ENCODE assay signal across 10 mouse cellular contexts in the genomic region with DNA sequence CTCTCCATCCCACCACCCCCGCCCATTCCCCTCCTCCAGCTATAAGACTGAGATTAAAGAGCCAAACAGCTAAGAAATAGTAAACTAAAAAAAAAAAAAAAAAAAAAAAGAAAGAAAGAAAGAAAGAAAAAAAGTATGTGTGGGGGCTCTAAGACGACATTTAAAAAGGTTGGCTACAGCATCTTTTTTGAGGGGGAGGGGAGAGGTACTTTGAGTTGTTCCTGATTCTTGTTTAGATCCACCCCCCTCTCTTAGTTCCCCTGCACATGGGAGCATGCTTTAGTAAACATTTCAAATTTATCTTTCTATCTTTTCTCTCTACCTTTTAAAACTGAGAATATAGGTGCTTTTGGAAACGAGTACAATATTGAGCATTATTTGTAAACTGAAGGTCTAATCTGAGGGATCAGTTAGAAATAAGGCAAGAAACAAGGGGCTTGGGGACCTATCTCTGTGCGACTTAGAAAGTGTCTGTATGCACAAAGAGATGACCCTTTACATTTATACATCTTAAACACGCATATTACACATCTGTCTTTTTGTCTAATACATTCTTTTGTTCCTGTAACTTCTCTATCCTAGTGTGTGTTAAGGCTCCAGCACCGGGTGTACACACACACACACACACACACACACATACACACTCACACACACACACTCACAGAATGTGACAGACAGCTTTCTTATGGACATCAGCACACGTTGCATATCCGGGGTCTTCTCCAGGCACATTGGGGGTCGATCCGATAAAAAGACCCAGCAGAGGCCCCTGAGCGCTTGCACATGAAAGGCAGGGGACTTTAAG. TPM values are rescaled to one million over a fixed set of nuclear protein-coding genes. Genes with fewer than 3 reads are reported as not detected.
DNase-seq lines count a peak whose midpoint lies in the region; ATAC-seq and TF ChIP-seq lines count a peak whose summit lies in the region.
"Had no signal": no experiment of that assay in that cellular context is flagged by ENCODE, and none has a peak within 500 bp of the region (broad histone marks: within the 10 kb centered on the region; RNA-seq: fewer than 3 reads in every experiment).

No protein-coding gene starts in this region.

- in situ Hi-C loops in CH12.LX (cut with MboI; ENCODE audit: low pct_ligation_motif_present, low pct_unique_long_range_greater_than_20kb, low sequenced_read_pairs) = no loop called here

- dilution Hi-C loops in CH12.LX (cut with MboI; ENCODE audit: extremely low pct_ligation_motif_present, extremely low pct_unique_long_range_greater_than_20kb, low sequenced_read_pairs) = no loop called here

- H3K4me2 ChIP-seq in CH12.LX (ENCODE audit: insufficient read depth, low read depth, poor library complexity, severe bottlenecking) = peak overlapping the region; percentile 95; the same call in 1 of the 2 replicates
- H3K4me2 ChIP-seq in liver, embryonic 16.5 days (ENCODE audit: low read depth, low read length) = peak overlapping the region; percentile 22; the same call in 1 of the 2 replicates

- no peak for TF ChIP-seq EP300 in CH12.LX (IDR thresholded peaks at IDR 0.05; ENCODE audit: low read length)

- H3K27ac ChIP-seq in CH12.LX (ENCODE audit: insufficient read depth, low read depth) = 0 out of 2 replicates have a peak overlapping the region, but pooled peaks have one; percentile 79
- peak overlapping the region; percentile 100 for H3K27ac ChIP-seq in hindbrain, embryonic 10.5 days
- no peak overlapping the region for H3K27ac ChIP-seq in liver, embryonic 16.5 days (ENCODE audit: low read length)
- H3K27ac ChIP-seq in thymus, adult 2 months (ENCODE audit: control insufficient read depth, insufficient read depth, low read length) = no peak overlapping the region

- H3K9ac ChIP-seq in CH12.LX (ENCODE audit: insufficient read depth, low read depth) = peak overlapping the region; percentile 49
- no peak overlapping the region for H3K9ac ChIP-seq in liver, embryonic 16.5 days (ENCODE audit: low read depth, low read length)

- TF ChIP-seq POLR2A in CH12.LX (IDR thresholded peaks at IDR 0.05; ENCODE audit: low read depth, low read length) = no peak
- TF ChIP-seq POLR2A in brain, embryonic 14.5 days (IDR thresholded peaks at IDR 0.05; ENCODE audit: borderline replicate concordance, extremely low read depth, insufficient read depth, insufficient read length, poor library complexity, severe bottlenecking) = no peak
- no peak for TF ChIP-seq POLR2A in thymus, adult 2 months (IDR thresholded peaks at IDR 0.05; ENCODE audit: control insufficient read depth, extremely low read depth, insufficient read depth, low read length, poor library complexity)

- peaks cover 2 to 35% of the 10 kb centered on the region in 2 experiments; a peak in 2 of 4 replicates for H3K4me1 ChIP-seq in CH12.LX (ENCODE audit: control insufficient read depth in 1 of 2, insufficient read depth in 2 of 2)
- peaks cover 58% of the 10 kb centered on the region for H3K4me1 ChIP-seq in hindbrain, embryonic 10.5 days (replicated peaks)
- peaks cover 13% of the 10 kb centered on the region for H3K4me1 ChIP-seq in liver, embryonic 16.5 days (ENCODE audit: control insufficient read depth, low read depth, low read length)
- peaks cover 13% of the 10 kb centered on the region for H3K4me1 ChIP-seq in thymus, adult 2 months (replicated peaks; ENCODE audit: control insufficient read depth, insufficient read depth, low read length)

- H3K27me3 ChIP-seq in CH12.LX (replicated peaks) = peaks cover 10% of the 10 kb centered on the region
- no peaks in the 10 kb centered on the region for H3K27me3 ChIP-seq in hindbrain, embryonic 10.5 days (ENCODE audit: insufficient read depth, poor library complexity, severe bottlenecking)
- H3K27me3 ChIP-seq in liver, embryonic 16.5 days (ENCODE audit: control insufficient read depth, insufficient read depth, low read depth, low read length) = peaks cover 65% of the 10 kb centered on the region
- H3K27me3 ChIP-seq in thymus, adult 2 months (ENCODE audit: control insufficient read depth, insufficient read depth, low read length) = peaks cover 19% of the 10 kb centered on the region

- DNase-seq in CH12.LX (ENCODE audit: extremely low read depth) = no peak
- peak; percentile 81 for DNase-seq in brain, embryonic 14.5 days (ENCODE audit: low read depth)
- DNase-seq in hindbrain, embryonic 10.5 days (ENCODE audit: low spot score) = peak; percentile 72
- DNase-seq in adrenal gland, postnatal 4 days (ENCODE audit: low spot score in 2 of 2) = no peak
- DNase-seq in thymus, adult 2 months = no peak
- DNase-seq in urinary bladder, postnatal 36 days (ENCODE audit: low spot score in 2 of 2) = no peak
- DNase-seq in urinary bladder, postnatal 10 days (ENCODE audit: low spot score) = no peak

- H3K36me3 ChIP-seq in CH12.LX (replicated peaks in 1 of 2; ENCODE audit: control insufficient read depth in 1 of 2, insufficient read depth in 1 of 2, low read length in 1 of 2) = no peaks in the 10 kb centered on the region
- peaks cover 11% of the 10 kb centered on the region; the same call in 1 of the 2 replicates for H3K36me3 ChIP-seq in hindbrain, embryonic 10.5 days
- H3K36me3 ChIP-seq in liver, embryonic 16.5 days (ENCODE audit: control insufficient read depth, insufficient read depth) = no peaks in the 10 kb centered on the region
- H3K36me3 ChIP-seq in thymus, adult 2 months (ENCODE audit: control insufficient read depth, insufficient read depth, low read length) = no peaks in the 10 kb centered on the region

- no peak overlapping the region for H3K4me3 ChIP-seq in CH12.LX (replicated peaks in 1 of 3; ENCODE audit: low read depth in 2 of 3, low read length in 2 of 3, poor library complexity in 1 of 3)
- H3K4me3 ChIP-seq in hindbrain, embryonic 10.5 days = peak overlapping the region; percentile 99
- H3K4me3 ChIP-seq in liver, embryonic 16.5 days (ENCODE audit: low read depth, low read length) = peak overlapping the region; percentile 25; the same call in 1 of the 2 replicates
- H3K4me3 ChIP-seq in thymus, adult 2 months (ENCODE audit: control insufficient read depth, insufficient read depth, low read length) = no peak overlapping the region

- WGBS in hindbrain, embryonic 10.5 days = 4% methylated on average over 11 of the region's 11 CpGs
- WGBS in liver, embryonic 16.5 days (ENCODE audit: insufficient replicate concordance) = 42% methylated on average over 11 of the region's 11 CpGs
- WGBS in thymus, adult 2 months = 86% methylated on average over 11 of the region's 11 CpGs

- no peak for TF ChIP-seq RAD21 in CH12.LX (IDR thresholded peaks at IDR 0.05; ENCODE audit: low read depth, low read length)

- no peaks in the 10 kb centered on the region for H3K9me3 ChIP-seq in CH12.LX (replicated peaks; ENCODE audit: low read length)
- H3K9me3 ChIP-seq in hindbrain, embryonic 10.5 days = no peaks in the 10 kb centered on the region
- H3K9me3 ChIP-seq in liver, embryonic 16.5 days (replicated peaks; ENCODE audit: control insufficient read depth, low read length) = no peaks in the 10 kb centered on the region

- no peak for TF ChIP-seq CTCF in CH12.LX (conservative IDR thresholded peaks at IDR 0.05 in 1 of 2, IDR thresholded peaks at IDR 0.05 in 1 of 2; ENCODE audit: low read depth in 2 of 2, low read length in 2 of 2)
- no peak for TF ChIP-seq CTCF in brain, embryonic 14.5 days (IDR thresholded peaks at IDR 0.05; ENCODE audit: borderline replicate concordance, extremely low read depth, insufficient read depth, insufficient read length)
- TF ChIP-seq CTCF in thymus, adult 2 months (IDR thresholded peaks at IDR 0.05; ENCODE audit: borderline replicate concordance, control insufficient read depth, extremely low read depth, insufficient read depth, low read length, poor library complexity) = no peak

- H3K79me2 ChIP-seq in CH12.LX (replicated peaks; ENCODE audit: control insufficient read depth, extremely low read depth, insufficient read depth, poor library complexity, severe bottlenecking) = no peaks in the 10 kb centered on the region; the same call in 1 of the 2 replicates

- ATAC-seq in liver, embryonic 16.5 days (ENCODE audit: low read depth) = no peak

TF ChIP-seq in CH12.LX, 34 proteins besides CTCF, POLR2A, EP300 and RAD21 (continues in another document):
- TF ChIP-seq TBP (conservative IDR thresholded peaks at IDR 0.05; ENCODE audit: low read depth, low read length) = no peak

RNA-seq across cellular contexts. Expression of a gene that starts 2.4 kb away (rescaled TPM):
- total RNA-seq in CH12.LX (2012; rRNA removed) = 0.85 and 1.3 TPM in 2 replicates
- 0.35 and 0.59 TPM in 2 replicates for total RNA-seq in CH12.LX (2014; rRNA removed)
- polyA plus RNA-seq in CH12.LX (2012; ENCODE audit: insufficient read length, low read depth) = 0.26 and 0.36 TPM in 2 replicates
- 25.4 and 33.5 TPM in 2 replicates for polyA plus RNA-seq in brain, embryonic 14.5 days (2012; rRNA removed)
- 19.3 and 21.9 TPM in 2 replicates for polyA plus RNA-seq in hindbrain, embryonic 10.5 days (2016; fragmentation: Nextera tagmentation; extraction: Ambion mirVana)
- polyA plus RNA-seq in liver, embryonic 16.5 days (2015; fragmentation: Nextera tagmentation; extraction: Ambion mirVana) = 0.28 and 0.38 TPM in 2 replicates
- 10 to 100 TPM in 1 of 2 experiments, 1 to 10 TPM in 1; 9.9 to 11.3 TPM for total RNA-seq in adrenal gland, postnatal 4 days (2021)
- polyA plus RNA-seq in thymus, adult 2 months (2012; rRNA removed) = 0.38 and 0.41 TPM in 2 replicates
- total RNA-seq: common myeloid progenitor, adult 5-6 weeks had no signal

RNA-seq across cellular contexts. Expression of a gene that starts 3.8 kb away (rescaled TPM):
- total RNA-seq in CH12.LX (2012; rRNA removed) = 23.4 and 27.2 TPM in 2 replicates
- 22.0 and 23.0 TPM in 2 replicates for total RNA-seq in CH12.LX (2014; rRNA removed)
- 36.6 and 39.2 TPM in 2 replicates for polyA plus RNA-seq in CH12.LX (2012; ENCODE audit: insufficient read length, low read depth)
- polyA plus RNA-seq in brain, embryonic 14.5 days (2012; rRNA removed) = 41.1 and 49.4 TPM in 2 replicates
- 65.0 and 66.0 TPM in 2 replicates for polyA plus RNA-seq in hindbrain, embryonic 10.5 days (2016; fragmentation: Nextera tagmentation; extraction: Ambion mirVana)
- 23.8 and 24.3 TPM in 2 replicates for polyA plus RNA-seq in liver, embryonic 16.5 days (2015; fragmentation: Nextera tagmentation; extraction: Ambion mirVana)
- total RNA-seq in adrenal gland, postnatal 4 days (2021) = 10 to 100 TPM; 62.2 to 64.8 TPM
- polyA plus RNA-seq in thymus, adult 2 months (2012; rRNA removed) = 75.4 and 90.3 TPM in 2 replicates

RNA-seq across cellular contexts. Expression of a gene that starts 13.7 kb away (rescaled TPM):
- 0.67 and 0.72 TPM in 2 replicates for total RNA-seq in CH12.LX (2012; rRNA removed)
- 0.15 and 0.22 TPM in 2 replicates for total RNA-seq in CH12.LX (2014; rRNA removed)
- 1.7 and 2.0 TPM in 2 replicates for polyA plus RNA-seq in CH12.LX (2012; ENCODE audit: insufficient read length, low read depth)
- polyA plus RNA-seq in brain, embryonic 14.5 days (2012; rRNA removed) = 5.5 and 6.1 TPM in 2 replicates
- polyA plus RNA-seq in hindbrain, embryonic 10.5 days (2016; fragmentation: Nextera tagmentation; extraction: Ambion mirVana) = 17.5 and 22.5 TPM in 2 replicates
- polyA plus RNA-seq in liver, embryonic 16.5 days (2015; fragmentation: Nextera tagmentation; extraction: Ambion mirVana) = 1.3 and 1.4 TPM in 2 replicates
- total RNA-seq in adrenal gland, postnatal 4 days (2021) = 1 to 10 TPM; 3.1 to 4.7 TPM
- polyA plus RNA-seq in thymus, adult 2 months (2012; rRNA removed) = 0.37 and 0.75 TPM in 2 replicates

RNA-seq across cellular contexts. Expression of a gene that starts 54.5 kb away (rescaled TPM):
- total RNA-seq in CH12.LX (2012; rRNA removed) (not detected in 2 replicates), CH12.LX (2014; rRNA removed) (not detected in 2 replicates)
- polyA plus RNA-seq in CH12.LX (2012; ENCODE audit: insufficient read length, low read depth) = not detected in 2 replicates
- polyA plus RNA-seq in brain, embryonic 14.5 days (2012; rRNA removed) = 0.16 TPM in 1 of 2 replicates, not detected in the other
- not detected in 2 replicates for polyA plus RNA-seq in hindbrain, embryonic 10.5 days (2016; fragmentation: Nextera tagmentation; extraction: Ambion mirVana)
- not detected in 2 replicates for polyA plus RNA-seq in liver, embryonic 16.5 days (2015; fragmentation: Nextera tagmentation; extraction: Ambion mirVana)
- not detected for total RNA-seq in adrenal gland, postnatal 4 days (2021)
- not detected in 2 replicates for polyA plus RNA-seq in thymus, adult 2 months (2012; rRNA removed)
- total RNA-seq: common myeloid progenitor, adult 5-6 weeks; left cerebral cortex, postnatal 10 days had no signal

Comparison
In these comparisons a context has a peak if more than half of its experiments do, and no peak if none do; other contexts are left out.
1. DNase-seq: peak in brain, embryonic 14.5 days (single experiment) and hindbrain, embryonic 10.5 days (single experiment); none in CH12.LX (single experiment), adrenal gland, postnatal 4 days (0 of 2), thymus, adult 2 months (single experiment), urinary bladder, postnatal 36 days (0 of 2) and urinary bladder, postnatal 10 days (single experiment).
2. H3K27ac ChIP-seq: peak in CH12.LX (single experiment) and hindbrain, embryonic 10.5 days (single experiment); none in liver, embryonic 16.5 days (single experiment) and thymus, adult 2 months (single experiment).
3. H3K4me3 ChIP-seq: peak in hindbrain, embryonic 10.5 days (single experiment) and liver, embryonic 16.5 days (single experiment); none in CH12.LX (0 of 3) and thymus, adult 2 months (single experiment).
4. RNA of a gene that starts 2.4 kb away (polyA plus RNA-seq): 25.4 to 33.5 TPM in brain, embryonic 14.5 days and 19.3 to 21.9 TPM in hindbrain, embryonic 10.5 days; 0.28 to 0.38 TPM in liver, embryonic 16.5 days, 0.38 to 0.41 TPM in thymus, adult 2 months and 0.26 to 0.36 TPM in CH12.LX; every median in the first group is over 10 times any median in the second.